Mouse (Mus musculus) cerebellum, postnatal 36 days (tissue): Measurements from ENCODE around the gene Ube3b.
A peak's percentile ranks its signal among the peaks of the same experiment; 100 is the strongest.

Experiments used
- DNase-seq, 2 experiments: peaks; one replicate each; pipeline ENCODE4 v3.0.0; 2021 to 2022; ENCODE audit warnings: mixed read lengths in 2 of 2

The Ube3b gene

DNA sequence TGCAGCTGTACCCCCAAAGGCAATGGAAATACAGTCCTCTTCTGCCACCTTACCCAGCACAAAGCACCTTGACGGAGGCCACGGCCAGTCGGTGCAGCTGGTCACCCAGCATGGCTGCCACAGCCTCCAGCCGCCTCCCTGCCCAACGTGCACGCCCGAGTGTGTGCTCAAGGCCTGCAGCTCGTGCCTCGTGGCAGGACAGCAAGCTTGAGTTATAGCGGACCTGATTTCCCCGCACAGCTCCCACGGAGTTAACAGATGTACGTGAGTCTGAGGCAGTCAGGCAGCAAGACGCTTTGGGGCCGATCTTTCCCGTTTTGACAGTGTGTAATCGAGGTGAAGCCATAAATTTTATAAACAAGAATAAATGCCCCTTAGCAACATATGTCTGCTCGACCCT, 48.2 kb downstream of the Ube3b start:
- no peak for DNase-seq

DNA sequence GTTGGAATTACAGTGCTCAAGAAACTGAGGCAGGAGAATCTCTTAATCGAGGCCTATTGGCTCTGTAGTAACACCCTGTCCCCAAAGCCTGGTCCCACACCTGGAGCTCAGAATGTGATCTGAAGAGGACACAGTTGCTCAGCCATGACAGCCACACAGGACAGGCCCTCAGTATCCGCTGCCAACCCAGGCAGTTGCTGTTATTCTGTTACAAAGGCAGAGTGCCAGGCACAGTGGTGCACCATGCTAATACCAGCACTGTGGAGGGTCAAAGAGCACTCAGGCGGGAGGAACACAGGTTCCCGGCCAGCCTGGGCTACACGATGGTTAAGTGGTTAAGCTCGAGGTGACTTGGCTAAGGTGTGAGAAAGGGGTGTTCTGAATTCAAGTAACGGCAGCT, 49.4 kb downstream of the Ube3b start:
- DNase-seq: no peak

DNA sequence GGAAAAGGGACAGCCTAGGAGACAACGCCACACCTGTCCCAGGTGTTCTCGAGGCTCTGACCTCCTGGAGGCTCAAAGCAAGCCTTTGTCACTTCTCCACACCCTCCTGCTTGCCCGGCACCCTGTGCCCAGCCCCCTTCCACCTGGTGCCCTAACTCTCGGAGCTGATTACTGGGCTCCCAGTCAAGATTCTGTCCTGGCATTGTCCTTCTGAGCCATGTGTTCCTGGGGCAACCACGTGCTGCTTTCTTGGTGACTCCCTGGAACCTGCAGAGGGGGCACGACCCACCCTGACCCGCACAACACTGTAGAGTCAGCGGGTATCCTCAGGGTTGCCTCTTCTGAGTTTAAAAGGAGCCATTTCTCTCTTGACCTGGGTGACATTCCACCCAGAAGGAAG, 54.0 kb downstream of the Ube3b start:
- no peak for DNase-seq

DNA sequence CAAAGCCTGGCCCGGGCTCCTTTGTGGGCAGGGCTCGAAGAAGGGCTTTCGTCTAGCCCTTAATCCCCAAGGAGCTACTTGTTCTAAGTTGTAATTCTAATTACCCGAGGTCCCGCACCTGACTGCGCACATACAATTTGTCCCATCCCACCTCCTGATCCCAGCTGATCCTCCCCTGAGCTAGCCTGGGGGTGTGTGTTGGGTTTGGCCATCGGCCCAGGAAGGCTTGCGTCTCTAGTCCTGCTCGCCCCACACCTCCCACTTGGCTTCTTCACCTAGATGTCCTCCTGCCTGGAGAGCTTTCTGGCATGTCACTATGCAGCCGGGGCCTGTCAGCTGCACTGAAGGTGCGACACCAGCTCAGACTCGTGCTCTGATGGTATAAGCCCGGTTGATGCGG, 55.2 kb downstream of the Ube3b start:
- no peak for DNase-seq

- peak; percentile 98 to 99 for DNase-seq
Observed at GRCm38 (mm10) chr5:114443566-114444367, 63.4 kb downstream of the Ube3b start, which contains the start of the genes Mmab and Mvk. Gene Mmab, minus strand, starts transcription at chr5:114444060. Gene Mvk, plus strand, starts transcription at chr5:114444269.

DNA sequence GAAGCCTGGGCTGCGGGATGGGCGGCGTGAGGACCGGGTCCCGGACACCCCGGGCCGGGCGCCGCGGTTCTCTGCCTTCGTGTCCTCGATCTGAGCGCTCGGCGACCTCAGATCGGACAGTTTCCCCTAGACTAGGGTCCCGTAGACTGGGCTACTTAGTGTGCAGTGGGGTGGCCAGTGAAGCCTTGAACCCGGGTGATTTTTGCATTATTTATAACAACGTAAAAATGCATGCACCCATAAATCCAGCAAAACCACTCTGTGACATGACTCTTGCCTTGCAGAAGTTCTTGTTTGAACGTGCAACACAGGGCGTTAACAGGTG, 63.9 kb downstream of the Ube3b start:
- DNase-seq: no peak

DNA sequence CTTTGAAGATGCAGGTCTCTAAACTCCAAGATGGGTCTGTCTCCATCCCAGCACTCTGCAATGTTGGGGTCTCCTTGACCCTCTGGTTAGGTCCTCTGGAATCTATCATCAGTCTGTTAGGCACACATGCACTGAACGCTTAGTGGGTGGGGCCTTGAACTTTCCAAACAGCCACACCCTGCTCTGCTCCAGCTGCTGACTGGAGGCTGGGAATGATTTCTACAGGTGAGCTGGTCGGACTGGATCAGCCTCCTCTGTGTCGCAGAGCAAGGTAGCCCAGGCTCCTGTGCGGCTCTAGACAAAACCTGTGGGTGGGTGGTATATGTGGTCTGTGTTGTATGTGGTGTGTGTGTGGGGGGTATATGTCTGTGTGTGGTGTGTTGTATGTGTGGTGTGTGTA, 68.6 kb downstream of the Ube3b start:
- no peak for DNase-seq

DNA sequence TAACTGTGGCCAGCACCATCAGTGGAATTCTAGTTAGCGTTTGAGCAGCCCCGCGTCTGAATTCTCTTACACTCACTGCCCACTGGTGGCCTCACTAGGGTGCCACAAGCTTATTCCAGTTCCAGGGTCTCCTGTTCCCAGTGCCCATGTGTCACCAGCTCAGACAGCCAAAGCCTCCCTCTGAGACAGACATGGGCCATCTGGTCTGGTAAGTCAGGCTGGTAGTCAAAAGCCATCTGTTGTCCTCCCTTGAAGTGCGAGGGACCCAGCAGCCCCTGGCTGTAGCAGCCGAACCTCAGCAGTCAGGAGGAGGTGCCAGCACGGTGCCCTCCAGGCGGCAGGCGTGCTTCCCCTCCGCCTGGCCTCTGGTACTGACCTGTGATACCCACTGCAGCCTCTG, 75.9 kb downstream of the Ube3b start:
- DNase-seq: peak; percentile 78 to 80

DNA sequence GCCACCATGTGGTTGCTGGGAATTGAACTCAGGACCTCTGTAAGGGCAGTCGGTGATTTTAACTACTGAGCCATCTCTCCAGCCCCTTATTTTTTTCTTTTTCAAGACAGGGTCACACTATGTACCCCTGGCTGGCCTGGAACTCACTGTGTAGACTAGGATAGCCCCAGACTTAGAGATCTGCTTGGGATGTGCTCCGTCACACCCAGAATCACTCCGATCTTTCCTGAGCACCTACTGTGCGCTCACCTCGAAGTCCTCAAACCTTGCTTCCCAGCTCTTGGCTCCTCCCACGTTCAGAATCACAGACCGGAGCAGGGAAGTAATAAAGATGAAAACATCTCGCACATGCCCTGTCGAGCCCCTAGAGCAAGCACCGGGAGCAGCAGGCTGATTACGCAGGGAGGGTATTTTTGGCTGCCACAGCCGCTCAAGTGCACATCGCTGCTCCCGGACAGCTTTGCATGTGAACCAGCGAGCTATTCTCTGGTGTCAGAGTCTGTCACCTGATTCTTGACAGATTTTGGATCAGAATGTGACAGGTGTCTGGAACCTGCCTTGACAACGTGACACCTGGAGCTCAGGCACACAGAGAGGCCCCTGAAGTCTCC, 76.7 kb downstream of the Ube3b start:
- no peak for DNase-seq

GRCm38 (mm10) chr5:114461238-114461637, 80.8 kb downstream of the Ube3b start:
- peak; percentile 80 to 84 for DNase-seq

DNA sequence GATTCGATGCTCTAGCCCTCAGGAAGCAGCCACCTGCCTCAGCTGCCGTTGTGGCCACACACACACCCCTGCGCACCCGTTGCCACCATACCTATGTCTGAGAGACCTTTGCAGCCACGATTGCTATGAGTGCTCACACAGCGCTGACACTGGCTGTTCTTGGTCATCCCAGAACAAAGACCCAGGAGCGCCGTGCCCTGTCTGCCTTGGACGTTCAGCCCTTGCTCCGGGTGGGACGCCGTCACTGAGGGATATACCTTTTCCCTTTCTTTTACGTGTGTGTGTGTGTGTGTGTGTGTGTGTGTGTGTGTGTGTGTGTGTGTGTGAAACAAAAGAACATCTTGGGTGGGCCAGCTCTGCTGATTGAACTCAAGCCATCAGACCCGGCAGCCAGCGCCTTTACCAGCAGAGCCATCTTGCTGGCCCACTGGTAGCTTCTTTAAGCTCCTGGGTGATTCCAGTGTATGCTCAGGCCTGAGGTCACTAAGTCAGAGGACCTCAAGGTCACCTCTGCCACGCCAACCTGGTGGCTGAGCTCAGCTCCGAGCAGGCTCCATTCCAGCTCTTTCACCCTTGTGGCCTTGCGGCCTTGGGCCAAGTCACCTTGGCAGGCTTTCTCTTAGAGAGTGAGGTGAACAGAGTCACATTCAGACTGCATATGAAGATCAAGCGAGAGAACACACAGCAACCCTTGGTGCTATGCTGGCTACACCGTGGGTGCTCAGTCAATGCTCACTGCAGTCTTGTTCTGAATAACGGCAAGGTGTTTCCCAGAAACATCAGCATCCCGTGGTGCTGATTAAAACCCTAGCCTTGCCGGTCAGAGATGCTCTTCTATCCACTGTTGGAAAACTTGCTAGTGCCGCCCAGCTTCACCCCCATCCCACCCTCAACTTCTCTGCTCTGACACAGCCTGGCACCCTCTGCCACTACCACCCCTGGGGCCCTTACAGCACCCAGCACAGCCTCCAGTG, 81.9 kb downstream of the Ube3b start:
- no peak for DNase-seq

- no peak for DNase-seq
Observed at GRCm38 (mm10) chr5:114464561-114464960, 84.2 kb downstream of the Ube3b start.

- no peak for DNase-seq
Observed at GRCm38 (mm10) chr5:114465641-114466040, 85.2 kb downstream of the Ube3b start.

DNA sequence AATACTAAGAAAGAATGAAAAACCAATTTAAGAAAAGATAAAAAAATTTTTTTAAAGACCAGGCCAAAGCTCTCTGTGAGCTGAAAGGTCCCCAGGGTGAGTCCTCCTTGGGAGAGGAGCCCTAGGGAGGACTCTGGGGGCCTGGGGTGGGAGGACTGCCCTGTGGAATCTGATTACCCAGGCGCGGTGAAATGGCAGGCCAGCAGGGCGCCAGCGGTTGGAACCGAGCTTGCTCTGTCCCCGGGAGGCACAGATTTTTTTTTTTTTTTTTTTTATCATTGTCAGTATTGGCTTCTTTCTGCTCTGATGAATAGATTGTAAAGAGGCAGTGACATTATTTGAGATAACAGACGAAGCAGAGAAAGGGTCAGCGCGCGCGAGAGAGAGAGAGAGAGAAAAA, 86.6 kb downstream of the Ube3b start:
- DNase-seq: no peak

DNA sequence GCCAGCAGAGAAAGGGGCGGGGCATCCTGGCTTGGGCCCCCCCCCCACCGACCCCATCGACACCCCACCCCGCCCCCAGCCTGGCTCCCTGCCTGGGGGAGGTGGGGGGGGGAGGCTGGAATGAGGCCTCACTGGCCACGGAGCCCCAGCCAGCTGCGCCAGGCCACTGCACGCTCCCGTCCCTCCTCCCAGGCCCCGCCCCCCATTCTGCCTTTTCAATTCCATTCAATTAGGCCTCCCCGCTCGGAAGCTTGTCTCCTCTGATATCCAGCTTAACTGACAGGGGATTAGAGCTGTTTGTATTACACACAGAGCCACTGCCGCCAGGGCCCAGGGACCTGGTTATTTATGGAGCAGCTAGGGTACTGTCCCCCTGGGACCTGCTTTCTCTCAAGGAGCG, 87.0 kb downstream of the Ube3b start:
- DNase-seq: peak in 1 of 2 experiments; percentile 45

DNA sequence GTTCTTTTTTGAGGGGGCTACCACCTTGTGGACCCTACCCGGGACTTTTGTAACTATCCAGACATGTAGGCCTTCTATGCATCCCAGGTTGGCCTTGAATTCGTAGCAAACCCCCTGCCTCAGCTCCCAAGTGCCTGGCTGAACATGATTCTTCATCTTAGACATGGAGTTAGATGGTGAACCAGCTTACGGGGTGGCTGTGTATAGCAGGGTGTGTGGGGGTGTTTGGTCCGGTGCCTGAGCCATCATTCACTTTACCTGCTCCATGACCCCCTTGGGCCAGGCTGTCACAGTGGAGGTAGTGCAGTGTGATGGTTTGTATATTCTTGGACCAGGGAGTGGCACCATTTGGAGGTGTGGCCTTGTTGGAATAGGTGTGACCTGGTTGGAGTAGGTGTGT, 87.6 kb downstream of the Ube3b start:
- DNase-seq: no peak

DNA sequence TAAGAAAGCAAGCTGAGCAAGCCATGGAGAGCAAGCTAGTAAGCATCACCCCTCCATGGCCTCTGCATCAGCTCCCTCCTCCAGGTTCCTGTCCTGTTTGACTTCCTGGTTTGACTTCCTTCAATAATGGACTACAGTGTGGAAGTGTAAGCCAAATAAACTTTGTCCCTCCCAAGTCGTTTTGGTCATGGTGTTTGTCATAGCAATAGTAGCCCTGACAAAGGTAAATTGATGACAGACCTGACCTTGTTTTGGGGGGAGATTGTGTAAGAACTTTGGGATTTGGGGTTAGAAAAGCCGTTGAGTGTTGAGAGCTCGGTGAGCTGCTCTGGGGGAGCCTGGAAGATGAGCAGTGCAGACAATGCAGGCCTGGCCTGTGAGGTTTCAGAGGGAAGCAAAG, 90.0 kb downstream of the Ube3b start:
- no peak for DNase-seq
